Mouse (Mus musculus) megakaryocyte, embryonic 14.5 days (primary cell): ENCODE results near the gene Sfmbt2. TPM values are rescaled to one million over a fixed set of nuclear protein-coding genes. Genes with fewer than 3 reads are reported as not detected.

ENCODE experiments used
- H3K27me3 ChIP-seq: replicated peaks from 2 replicates; pipeline ENCODE3; 2012; ENCODE audit warnings: inconsistent platforms
- H3K36me3 ChIP-seq: replicated peaks from 2 replicates; pipeline ENCODE3; 2012; ENCODE audit warnings: low read length, inconsistent platforms, mixed read lengths
- H3K4me1 ChIP-seq: 2 replicates; pipeline ENCODE4 v1.6.1; 2012; ENCODE audit warnings: inconsistent platforms
- H3K4me3 ChIP-seq: replicated peaks from 2 replicates; pipeline ENCODE3; 2012; ENCODE audit warnings: moderate library complexity, mild to moderate bottlenecking, inconsistent platforms
- H3K9me3 ChIP-seq: 2 replicates; pipeline ENCODE4 v1.6.1; 2012; ENCODE audit warnings: inconsistent platforms
- FLI1 ChIP-seq: IDR thresholded peaks from 2 replicates; pipeline ENCODE4 v1.6.1; 2012; ENCODE audit warnings: low read length, inconsistent platforms, mixed read lengths
- GATA1 ChIP-seq: IDR thresholded peaks from 3 replicates; pipeline ENCODE4 v1.6.1; 2012; ENCODE audit warnings: mixed read lengths, low read length, inconsistent platforms, borderline replicate concordance
- polyA plus RNA-seq: library from polyadenylated mRNA; stranded (reverse); fragments of >175 nt; gene quantifications from 2 replicates; pipeline ENCODE4 v1.2.3, GENCODE M21; 2012; ENCODE audit warnings: low replicate concordance; ENCODE audit not compliant: insufficient read depth

Gene Sfmbt2
- polyA plus RNA-seq, 1 experiment = not detected

DNA sequence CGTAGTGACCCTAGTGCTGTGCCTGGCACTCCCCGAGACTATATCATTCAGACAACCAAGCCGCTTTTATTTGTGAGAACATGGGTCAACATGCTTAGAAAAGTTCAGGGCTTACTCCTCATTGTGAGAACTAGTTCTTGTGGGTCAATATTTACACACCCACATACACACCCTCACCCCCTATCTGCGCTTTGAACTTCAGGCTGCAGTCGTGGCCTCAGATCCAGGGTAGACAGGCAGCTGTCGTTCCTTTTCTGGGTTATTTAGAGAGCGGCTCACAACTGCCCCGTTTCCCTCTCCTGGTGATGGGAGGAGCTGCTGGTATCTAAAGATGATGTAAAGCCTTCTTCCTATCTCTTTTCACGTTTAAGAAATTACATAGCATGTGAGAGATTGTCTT is 27.5 kb downstream of the Sfmbt2 start:
- peaks cover 4% of the 10 kb centered on the region for H3K36me3 ChIP-seq
- no peaks in the 10 kb centered on the region for H3K9me3 ChIP-seq
- H3K4me1 ChIP-seq = no peaks in the 10 kb centered on the region
- TF ChIP-seq FLI1 (no peak), GATA1 (no peak)
- no peaks in the 10 kb centered on the region for H3K27me3 ChIP-seq
- H3K4me3 ChIP-seq = no peak overlapping the region

DNA sequence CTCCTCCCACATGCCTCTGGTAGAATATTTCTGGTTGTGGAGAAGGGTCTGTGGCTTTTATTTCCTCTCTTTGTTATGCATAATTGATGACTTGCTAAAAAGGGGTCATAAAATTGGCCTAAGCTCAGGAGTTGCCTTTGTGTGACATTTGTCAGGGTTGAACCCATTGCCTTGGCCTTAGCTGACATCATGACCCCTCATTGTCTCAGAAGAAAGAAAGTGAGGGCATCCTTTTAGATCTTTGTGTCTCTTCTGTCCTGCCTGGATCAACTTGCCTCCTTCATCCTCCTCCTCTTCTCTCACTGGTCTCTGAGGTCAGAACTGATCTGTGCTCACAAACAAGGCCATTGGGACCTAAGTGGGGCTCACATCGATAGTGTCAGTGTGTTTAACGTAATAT is 35.8 kb downstream of the Sfmbt2 start:
- Histone ChIP-seq H3K4me3 (no peak overlapping the region), H3K27me3 (no peaks in the 10 kb centered on the region), H3K9me3 (no peaks in the 10 kb centered on the region), H3K36me3 (no peaks in the 10 kb centered on the region), H3K4me1 (no peaks in the 10 kb centered on the region)
- TF ChIP-seq GATA1 = no peak
- TF ChIP-seq FLI1 = no peak

DNA sequence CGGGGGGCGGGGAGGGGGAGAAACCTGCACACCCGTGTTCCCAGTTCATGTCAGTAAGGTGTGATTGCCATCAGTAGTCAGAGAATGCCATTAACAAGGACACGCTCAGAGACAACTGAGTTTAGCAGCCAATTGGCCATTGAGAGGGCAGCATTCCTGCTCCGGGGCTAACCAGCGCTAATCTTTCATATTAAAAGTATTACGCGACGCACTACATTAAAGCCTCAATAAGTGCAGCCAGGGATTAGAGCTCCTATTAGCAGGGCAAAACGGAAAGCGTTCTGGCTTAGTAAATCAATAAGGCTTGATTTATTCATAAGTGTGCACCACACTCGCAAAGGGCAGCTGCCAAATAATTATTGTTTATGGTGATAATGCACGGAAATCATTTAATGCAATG is 39.1 kb downstream of the Sfmbt2 start:
- H3K4me1 ChIP-seq = no peaks in the 10 kb centered on the region
- no peak overlapping the region for H3K4me3 ChIP-seq
- TF ChIP-seq GATA1 (no peak), FLI1 (no peak)
- H3K9me3 ChIP-seq = no peaks in the 10 kb centered on the region
- no peaks in the 10 kb centered on the region for H3K27me3 ChIP-seq
- no peaks in the 10 kb centered on the region for H3K36me3 ChIP-seq

DNA sequence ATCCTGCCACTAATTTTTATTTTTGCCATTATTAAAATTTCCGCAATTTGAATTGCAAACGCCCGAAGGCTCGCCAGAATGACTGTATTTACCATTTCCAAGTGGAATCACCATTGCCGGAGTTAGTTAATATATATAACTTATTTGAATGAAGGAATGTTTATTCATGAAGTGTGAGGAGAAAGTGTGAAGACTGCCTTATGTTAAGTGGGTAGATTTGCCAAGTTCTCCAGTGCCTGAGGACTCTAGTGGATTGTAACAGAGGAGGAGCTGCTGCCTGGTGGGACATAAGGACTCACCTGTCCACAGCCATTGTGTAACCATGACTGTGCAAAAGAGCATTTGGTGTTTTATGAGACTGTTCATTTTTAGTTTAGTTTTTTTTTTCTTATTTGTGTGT is 39.8 kb downstream of the Sfmbt2 start:
- H3K36me3 ChIP-seq = no peaks in the 10 kb centered on the region
- H3K4me3 ChIP-seq = no peak overlapping the region
- no peaks in the 10 kb centered on the region for H3K27me3 ChIP-seq
- no peaks in the 10 kb centered on the region for H3K4me1 ChIP-seq
- no peak for TF ChIP-seq GATA1
- no peak for TF ChIP-seq FLI1
- H3K9me3 ChIP-seq = no peaks in the 10 kb centered on the region

DNA sequence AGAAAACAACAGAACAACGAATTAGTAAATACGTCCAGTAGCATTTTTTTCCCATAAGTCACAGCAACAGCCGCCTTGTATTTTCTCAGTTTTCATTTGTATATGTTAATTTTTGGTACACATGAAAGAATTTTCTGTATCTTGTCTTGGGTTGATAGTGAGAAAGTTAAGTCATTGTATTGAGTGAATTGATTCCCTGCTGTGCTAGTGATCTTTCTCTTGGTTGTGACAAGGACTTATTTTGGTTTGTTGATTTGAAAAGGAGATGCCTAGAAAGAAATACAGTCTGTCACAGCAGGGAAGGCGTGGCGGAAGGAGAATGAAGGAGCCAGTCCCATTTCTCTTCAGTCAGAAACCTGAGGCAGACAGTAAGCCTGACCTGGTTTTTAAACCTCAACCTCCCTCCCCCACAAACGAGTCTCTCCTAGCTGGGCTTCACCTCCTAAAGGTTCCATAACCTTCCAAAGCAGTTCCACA is 50.7 kb downstream of the Sfmbt2 start:
- 0 out of 2 replicates have a peak, but pooled peaks cover 3% of the 10 kb centered on the region for H3K9me3 ChIP-seq
- H3K36me3 ChIP-seq = no peaks in the 10 kb centered on the region
- no peak for TF ChIP-seq FLI1
- TF ChIP-seq GATA1 = no peak
- H3K27me3 ChIP-seq = no peaks in the 10 kb centered on the region
- no peak overlapping the region for H3K4me3 ChIP-seq
- H3K4me1 ChIP-seq = no peaks in the 10 kb centered on the region

DNA sequence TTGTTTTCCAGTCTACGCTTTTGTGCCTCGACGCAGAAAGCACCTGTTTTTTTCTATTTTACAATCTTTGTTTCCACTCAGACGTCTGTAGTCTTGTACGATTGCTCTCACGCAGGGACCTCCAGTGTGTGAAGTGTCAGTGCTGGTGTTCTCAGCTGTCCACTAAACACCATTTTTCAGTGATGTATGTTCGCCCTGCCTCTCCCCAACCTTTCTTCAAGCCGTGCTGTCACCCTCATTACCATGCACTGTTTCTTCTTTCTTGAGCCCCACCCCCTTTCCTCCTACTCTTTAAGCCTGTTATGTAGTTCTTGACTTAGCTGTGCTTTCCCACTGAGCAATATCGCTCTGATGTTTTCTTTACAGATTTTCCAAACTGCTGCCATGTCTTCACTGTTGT is 67.0 kb downstream of the Sfmbt2 start:
- no peaks in the 10 kb centered on the region for H3K36me3 ChIP-seq
- H3K4me3 ChIP-seq = no peak overlapping the region
- H3K27me3 ChIP-seq = no peaks in the 10 kb centered on the region
- no peaks in the 10 kb centered on the region for H3K9me3 ChIP-seq
- TF ChIP-seq FLI1 (no peak), GATA1 (no peak)
- no peaks in the 10 kb centered on the region for H3K4me1 ChIP-seq

DNA sequence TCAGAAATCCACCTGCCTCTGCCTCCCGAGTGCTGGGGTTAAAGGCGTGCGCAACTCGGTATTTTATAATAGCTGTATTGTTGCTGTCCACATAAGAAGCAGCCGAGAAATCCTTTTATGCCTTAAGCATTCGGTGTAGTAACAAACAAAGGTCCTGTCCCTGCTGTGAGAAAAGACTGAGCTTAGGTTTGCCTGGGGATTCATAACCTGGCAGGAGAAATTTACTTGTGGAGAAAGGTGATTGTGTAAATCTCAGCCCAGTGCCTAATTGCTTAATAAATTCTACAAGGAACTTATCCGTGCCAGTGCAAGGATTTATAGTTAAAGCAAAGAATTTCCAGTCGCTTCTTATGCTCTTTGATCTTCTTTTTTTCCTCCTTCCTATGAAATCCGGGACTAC is 71.5 kb downstream of the Sfmbt2 start:
- no peaks in the 10 kb centered on the region for H3K9me3 ChIP-seq
- TF ChIP-seq FLI1 = no peak
- TF ChIP-seq GATA1 = no peak
- no peaks in the 10 kb centered on the region for H3K36me3 ChIP-seq
- H3K27me3 ChIP-seq = no peaks in the 10 kb centered on the region
- H3K4me1 ChIP-seq = no peaks in the 10 kb centered on the region
- H3K4me3 ChIP-seq = no peak overlapping the region

DNA sequence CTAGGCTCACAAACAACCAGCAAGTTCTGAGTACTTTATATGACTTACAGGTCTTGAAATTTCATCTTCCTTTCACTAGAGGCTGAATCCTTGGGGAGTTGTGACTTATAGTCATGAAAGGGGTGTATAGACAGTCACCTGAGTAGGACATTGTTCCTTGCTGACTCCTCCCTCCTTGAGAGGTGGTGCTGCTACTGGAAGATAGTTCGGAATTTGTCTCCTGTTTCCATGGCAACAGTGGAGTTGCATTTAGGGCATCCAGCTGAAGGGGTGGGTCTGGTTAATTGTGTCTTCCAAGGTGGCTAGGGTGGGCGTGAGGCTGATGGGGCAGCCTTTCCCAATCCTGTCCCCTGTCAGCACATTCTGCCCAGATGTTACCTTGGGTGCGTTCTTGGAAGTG is 83.3 kb downstream of the Sfmbt2 start:
- Histone ChIP-seq H3K4me1 (no peaks in the 10 kb centered on the region), H3K9me3 (0 out of 2 replicates have a peak, but pooled peaks cover 4% of the 10 kb centered on the region), H3K27me3 (no peaks in the 10 kb centered on the region), H3K4me3 (no peak overlapping the region), H3K36me3 (no peaks in the 10 kb centered on the region)
- no peak for TF ChIP-seq GATA1
- TF ChIP-seq FLI1 = no peak

DNA sequence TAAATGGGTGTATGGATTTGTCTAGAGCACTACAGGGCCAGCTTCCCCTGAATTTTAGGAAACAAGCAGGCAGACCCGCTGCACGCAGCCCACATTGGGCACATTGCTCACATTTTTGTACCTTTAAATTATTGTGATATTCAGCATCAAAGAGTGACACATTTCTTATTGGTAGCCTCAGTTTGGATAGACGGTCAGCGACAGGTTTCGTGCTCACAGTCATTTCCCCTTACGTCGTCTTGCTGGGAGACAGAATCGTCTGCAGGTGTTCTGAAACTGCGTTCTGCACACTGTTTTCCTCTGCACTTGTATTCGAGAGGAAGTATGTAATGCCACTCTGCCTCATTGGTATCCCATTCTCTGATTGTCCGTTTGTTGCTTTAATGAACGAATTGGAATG is 88.0 kb downstream of the Sfmbt2 start:
- Histone ChIP-seq H3K9me3 (no peaks in the 10 kb centered on the region), H3K36me3 (no peaks in the 10 kb centered on the region), H3K4me3 (no peak overlapping the region), H3K4me1 (no peaks in the 10 kb centered on the region), H3K27me3 (no peaks in the 10 kb centered on the region)
- TF ChIP-seq GATA1 (no peak), FLI1 (no peak)

DNA sequence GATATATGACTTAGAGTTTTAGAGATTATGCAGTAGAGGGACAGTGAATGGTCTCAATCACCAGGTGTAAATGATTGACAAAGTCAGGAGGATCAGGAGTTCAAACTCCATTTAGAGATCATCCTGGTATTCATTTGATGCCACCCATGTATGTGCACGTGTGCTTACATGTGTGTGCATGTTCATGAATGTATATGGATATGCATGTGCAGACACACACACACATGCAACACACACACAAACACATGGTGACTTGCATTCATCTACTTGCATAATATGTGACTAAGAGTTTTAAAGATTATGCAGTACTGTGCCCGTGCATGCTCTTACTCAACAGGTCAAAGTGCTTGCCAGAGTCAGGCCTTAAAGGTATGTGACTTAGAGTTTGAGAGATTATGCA is 146.2 kb downstream of the Sfmbt2 start:
- Histone ChIP-seq H3K4me3 (no peak overlapping the region), H3K36me3 (no peaks in the 10 kb centered on the region), H3K4me1 (no peaks in the 10 kb centered on the region), H3K9me3 (no peaks in the 10 kb centered on the region), H3K27me3 (no peaks in the 10 kb centered on the region)
- TF ChIP-seq FLI1 = no peak
- no peak for TF ChIP-seq GATA1

DNA sequence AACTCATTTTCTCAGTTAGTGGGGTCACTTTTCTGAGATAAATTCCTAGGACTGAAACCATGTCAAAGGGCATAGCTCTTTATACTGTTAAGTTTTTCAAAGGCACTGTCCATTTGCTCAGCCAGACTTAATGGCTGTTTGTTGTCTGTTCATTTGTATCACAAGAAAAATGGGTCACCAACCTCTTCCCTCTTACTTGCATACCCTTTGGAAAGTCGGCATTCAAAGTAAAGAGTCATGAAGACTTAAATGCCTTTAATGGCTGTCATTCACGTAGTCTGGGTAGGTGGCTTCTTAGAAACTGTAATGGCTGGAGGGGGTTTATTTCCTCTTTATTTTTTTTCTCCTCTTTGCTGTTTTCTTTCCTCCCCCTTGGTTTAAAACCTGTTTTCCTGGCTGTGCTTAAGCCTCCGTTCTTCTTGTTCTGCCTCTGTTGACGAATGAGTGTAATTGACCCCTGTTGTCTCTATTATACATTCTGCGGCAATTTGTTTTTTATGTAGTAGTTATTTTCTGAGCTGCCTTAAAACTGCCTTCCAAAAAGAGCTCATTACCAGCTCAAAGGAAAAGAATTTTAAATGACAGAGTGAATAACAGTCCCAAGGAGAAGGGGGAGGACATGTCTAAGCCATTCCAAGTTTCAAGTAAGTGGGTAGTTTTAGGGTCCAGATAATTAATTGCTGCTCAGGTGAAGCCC is 151.6 kb downstream of the Sfmbt2 start:
- no peaks in the 10 kb centered on the region for H3K27me3 ChIP-seq
- no peak for TF ChIP-seq GATA1
- TF ChIP-seq FLI1 = no peak

More for the DNA sequence above, 151.6 kb downstream of the Sfmbt2 start:
- Histone ChIP-seq H3K4me1 (no peaks in the 10 kb centered on the region), H3K9me3 (no peaks in the 10 kb centered on the region), H3K4me3 (no peak overlapping the region), H3K36me3 (no peaks in the 10 kb centered on the region)
